Mouse (Mus musculus) limb, embryonic 10.5 days (tissue): Measurements from ENCODE around the gene 1700113H08Rik. TPM values are rescaled to one million over a fixed set of nuclear protein-coding genes. Genes with fewer than 3 reads are reported as not detected.

Experiments used
- DNase-seq: peaks from one replicate; pipeline ENCODE4 v3.0.0-alpha.2; 2017; ENCODE audit warnings: low spot score
- H3K27ac ChIP-seq: fragments of 300-500 bp; sonication (generic); 2 replicates; pipeline ENCODE4 v1.5.1; 2016; ENCODE audit warnings: mild to moderate bottlenecking
- H3K27me3 ChIP-seq: fragments of 300-500 bp; sonication (generic); 2 replicates; pipeline ENCODE4 v1.6.1; 2016; ENCODE audit warnings: low read depth, mild to moderate bottlenecking; ENCODE audit not compliant: poor library complexity, severe bottlenecking
- H3K36me3 ChIP-seq: fragments of 300-500 bp; sonication (generic); 2 replicates; pipeline ENCODE4 v1.6.1; 2016; ENCODE audit warnings: mild to moderate bottlenecking, moderate library complexity
- H3K4me1 ChIP-seq: fragments of 300-500 bp; sonication (generic); 2 replicates; pipeline ENCODE4 v1.6.1; 2016
- H3K4me3 ChIP-seq: fragments of 300-500 bp; sonication (generic); 2 replicates; pipeline ENCODE4 v1.5.1; 2016; ENCODE audit warnings: mild to moderate bottlenecking, moderate library complexity
- H3K9me3 ChIP-seq: fragments of 300-500 bp; sonication (generic); replicated peaks from 2 replicates; pipeline ENCODE4 v1.6.1; 2016; ENCODE audit warnings: mild to moderate bottlenecking
- WGBS: fragments of 180-500 bp; shearing (Covaris S2); methylation state at CpG from one replicate; pipeline ENCODE4 v1.1.7; 2016; 5-methylcytosine and 5-hydroxymethylcytosine counted together
- polyA plus RNA-seq: library from polyadenylated mRNA; unstranded; fragments of >200 nt; fragmentation: Nextera tagmentation; extraction: Ambion mirVana; gene quantifications from 2 replicates; pipeline ENCODE4 v1.2.1, GENCODE M21; 2016

The 1700113H08Rik gene
- not detected in 2 replicates for polyA plus RNA-seq

DNA sequence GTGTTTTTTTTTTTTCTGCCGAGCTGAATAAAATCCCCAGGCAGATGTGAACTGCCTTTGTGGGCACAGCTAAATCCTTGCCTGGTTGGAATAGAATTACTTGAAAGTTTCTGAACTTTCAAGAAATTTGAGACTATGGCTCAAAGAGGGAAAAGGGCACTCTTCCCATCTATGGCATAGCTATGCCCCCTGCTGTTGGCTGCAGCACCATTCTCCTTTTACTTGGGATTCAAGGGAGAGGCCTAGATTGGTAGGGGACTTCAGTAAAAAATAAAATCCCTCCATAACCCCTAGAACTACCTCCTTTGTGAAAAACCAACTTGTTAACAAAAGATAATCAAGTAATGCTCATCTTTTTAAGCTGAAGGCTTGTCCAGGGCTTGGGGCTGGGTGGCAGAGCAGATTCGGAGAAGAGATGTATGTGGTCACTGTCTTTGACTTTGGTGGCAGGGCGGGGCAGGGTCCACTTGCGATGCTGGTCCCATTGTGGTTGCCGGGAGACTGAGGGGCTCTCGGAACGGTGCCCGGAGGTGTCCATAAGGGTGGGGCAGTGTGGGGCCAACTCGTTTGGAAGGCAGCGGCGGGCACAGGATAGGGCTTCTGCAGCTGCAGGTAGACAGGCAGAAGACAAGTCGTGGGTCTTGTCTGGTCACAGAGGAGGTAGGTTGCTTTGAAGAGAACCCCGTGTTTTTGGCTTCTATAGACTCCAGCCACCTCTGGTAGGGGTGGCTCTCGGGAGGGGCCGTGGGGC lies at the start of gene 1700113H08Rik:
Gene 1700113H08Rik (plus strand): TSS at position 546 of the 751 bp plus-strand sequence.
- Histone ChIP-seq H3K27me3 (peaks cover 15% of the 10 kb centered on the region), H3K36me3 (no peaks in the 10 kb centered on the region), H3K4me3 (peak within 1 kb of the TSS; percentile 64), H3K4me1 (peaks cover 14% of the 10 kb centered on the region), H3K9me3 (no peaks in the 10 kb centered on the region), H3K27ac (peak within 1 kb of the TSS; percentile 76)
- no peak for DNase-seq
- 9% methylated on average over 15 of the region's 15 CpGs for WGBS

DNA sequence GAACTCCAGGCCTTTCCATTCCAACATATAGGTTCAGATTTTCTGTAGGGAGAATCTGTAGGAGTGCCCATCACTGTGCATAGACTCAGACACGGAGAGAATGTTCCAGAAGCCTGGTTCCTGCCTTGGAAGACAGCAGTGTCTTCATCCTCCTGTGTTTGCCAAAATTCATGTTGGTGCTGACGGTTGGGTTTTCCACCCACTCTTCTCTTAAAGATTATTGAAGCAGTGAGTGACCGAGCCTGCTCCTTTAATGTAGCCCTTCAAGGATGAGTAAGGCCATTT lies 49.7 kb upstream of the 1700113H08Rik start:
- WGBS: 95% methylated on average over 3 of the region's 3 CpGs
- DNase-seq: no peak
- H3K27ac ChIP-seq: no peak overlapping the region
- no peaks in the 10 kb centered on the region for H3K27me3 ChIP-seq
- no peaks in the 10 kb centered on the region for H3K4me1 ChIP-seq
- H3K36me3 ChIP-seq: no peaks in the 10 kb centered on the region
- H3K4me3 ChIP-seq: no peak overlapping the region
- H3K9me3 ChIP-seq: no peaks in the 10 kb centered on the region

DNA sequence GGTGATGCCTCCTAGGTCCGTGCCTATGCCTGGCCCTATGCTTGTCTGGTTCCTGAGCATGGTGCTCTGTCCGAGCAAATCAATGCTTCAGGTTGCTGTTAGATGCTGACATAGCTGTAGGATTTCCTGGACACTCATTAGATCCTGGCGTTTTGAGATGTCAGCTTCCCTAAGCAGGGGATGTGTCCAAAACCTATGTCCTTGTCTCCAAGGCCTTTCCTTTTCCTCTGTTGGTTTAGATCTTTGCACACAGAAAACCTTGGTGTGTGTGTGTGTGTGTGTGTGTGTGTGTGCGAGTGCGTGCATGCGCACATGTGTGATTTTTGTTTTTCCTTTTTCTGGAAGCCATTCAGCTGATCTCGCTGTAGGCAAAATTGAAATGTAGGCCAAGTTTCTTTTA lies 45.8 kb upstream of the 1700113H08Rik start:
- WGBS: 94% methylated on average over 7 of the region's 7 CpGs
- no peak overlapping the region for H3K27ac ChIP-seq

DNA sequence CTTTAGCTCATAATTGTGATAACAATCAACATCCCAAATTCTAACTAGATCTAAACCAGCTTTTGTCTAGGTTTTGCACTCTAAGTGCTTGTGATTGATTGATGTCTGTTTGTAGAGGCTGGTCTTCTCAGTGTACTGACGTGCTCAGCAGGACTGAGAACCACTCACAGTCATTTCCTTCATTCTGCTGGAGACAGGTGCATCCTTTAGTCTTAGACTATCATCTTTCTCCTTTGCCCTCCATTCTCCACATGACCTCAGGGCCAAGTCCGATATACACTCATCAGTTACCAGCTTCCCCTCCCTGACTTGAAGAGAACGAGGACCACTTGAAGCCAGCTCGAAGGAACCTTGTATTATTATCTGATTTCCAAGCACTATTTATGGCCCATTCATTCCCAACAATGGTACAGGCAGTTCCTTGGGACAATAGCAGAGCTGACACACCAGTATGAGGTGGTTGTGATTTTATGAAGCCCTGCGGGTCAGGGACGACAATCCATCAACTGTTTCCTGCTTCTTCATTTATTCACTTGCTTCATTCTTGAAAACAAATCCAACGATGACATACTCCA lies 43.4 kb upstream of the 1700113H08Rik start:
- Histone ChIP-seq H3K9me3 (no peaks in the 10 kb centered on the region), H3K36me3 (no peaks in the 10 kb centered on the region), H3K4me3 (no peak overlapping the region), H3K27me3 (no peaks in the 10 kb centered on the region), H3K4me1 (no peaks in the 10 kb centered on the region), H3K27ac (no peak overlapping the region)
- no peak for DNase-seq
- WGBS: 81% methylated on average over 7 of the region's 7 CpGs

More for the DNA sequence above, 45.8 kb upstream of the 1700113H08Rik start:
- DNase-seq: no peak
- no peaks in the 10 kb centered on the region for H3K9me3 ChIP-seq
- H3K4me1 ChIP-seq: no peaks in the 10 kb centered on the region
- H3K4me3 ChIP-seq: no peak overlapping the region
- no peaks in the 10 kb centered on the region for H3K27me3 ChIP-seq
- no peaks in the 10 kb centered on the region for H3K36me3 ChIP-seq

DNA sequence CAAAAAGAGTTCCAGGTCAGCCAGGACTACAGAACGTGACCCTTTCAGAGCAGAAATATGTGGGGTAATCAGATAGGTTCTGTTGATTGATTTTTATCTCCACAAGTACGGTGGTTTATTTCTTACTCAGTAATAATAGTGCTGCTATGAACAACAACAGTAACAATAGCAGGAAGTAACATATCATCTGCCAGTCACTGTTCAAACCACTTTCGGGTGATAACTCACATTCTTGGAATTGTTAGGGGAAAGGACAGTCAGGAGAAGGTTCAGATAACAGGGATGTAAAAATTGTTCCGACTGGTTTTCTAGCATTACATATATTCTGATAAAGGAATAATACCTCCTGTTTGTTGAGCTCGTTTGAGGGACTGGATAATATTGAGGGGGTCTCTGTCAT lies 42.4 kb upstream of the 1700113H08Rik start:
- H3K4me1 ChIP-seq: no peaks in the 10 kb centered on the region
- no peak overlapping the region for H3K4me3 ChIP-seq
- no peaks in the 10 kb centered on the region for H3K9me3 ChIP-seq
- DNase-seq: no peak
- WGBS: 76% methylated on average over 5 of the region's 5 CpGs
- H3K27ac ChIP-seq: no peak overlapping the region
- no peaks in the 10 kb centered on the region for H3K36me3 ChIP-seq
- H3K27me3 ChIP-seq: no peaks in the 10 kb centered on the region

DNA sequence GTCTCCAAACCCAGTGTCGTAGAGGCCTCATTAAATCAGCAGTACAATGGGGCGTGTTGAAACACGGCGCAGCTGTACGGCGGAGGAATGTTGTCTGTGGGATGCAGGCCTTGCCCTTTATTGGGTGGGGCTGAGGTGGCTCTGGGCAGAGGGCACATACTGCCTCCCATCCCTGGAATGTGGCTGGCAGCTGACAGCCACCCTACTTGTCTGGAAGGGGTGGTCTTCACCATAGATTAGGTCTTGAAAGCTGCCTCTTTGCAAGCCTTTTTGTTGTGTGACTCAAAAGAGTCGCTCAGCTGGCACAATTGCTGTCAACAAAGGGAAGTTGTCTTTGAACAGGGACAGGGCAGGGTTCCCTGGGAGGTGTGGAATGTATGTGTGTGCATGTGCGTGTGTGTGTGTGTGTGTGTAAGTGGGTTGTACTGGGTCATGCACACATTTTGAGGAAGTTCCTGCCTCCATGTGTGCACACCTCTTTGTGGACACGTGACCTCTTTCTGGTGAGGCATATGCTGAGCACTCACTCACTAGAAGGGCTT lies 41.6 kb upstream of the 1700113H08Rik start:
- Histone ChIP-seq H3K4me1 (no peaks in the 10 kb centered on the region), H3K27me3 (no peaks in the 10 kb centered on the region), H3K36me3 (no peaks in the 10 kb centered on the region), H3K27ac (no peak overlapping the region), H3K4me3 (no peak overlapping the region), H3K9me3 (no peaks in the 10 kb centered on the region)
- 81% methylated on average over 9 of the region's 9 CpGs for WGBS
- no peak for DNase-seq

DNA sequence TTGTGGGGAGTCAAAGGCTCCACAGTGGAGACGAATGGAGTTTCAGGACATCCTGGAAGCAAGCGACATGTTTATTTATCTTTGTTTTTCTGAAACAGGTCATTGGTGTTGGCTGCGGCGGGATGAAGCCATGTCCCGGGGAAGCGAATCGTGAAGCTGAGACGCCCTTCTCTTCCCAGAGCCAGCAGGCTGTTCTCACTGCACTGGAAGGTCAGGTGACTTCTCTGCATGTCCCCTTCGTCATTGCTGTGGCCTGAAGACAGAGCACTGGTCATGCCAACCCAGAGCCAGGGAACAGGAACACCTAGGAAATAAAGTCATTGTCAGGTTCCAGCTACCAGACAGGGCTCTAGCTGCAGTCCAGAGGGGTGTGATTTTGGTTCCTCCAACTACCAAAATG lies 39.0 kb upstream of the 1700113H08Rik start:
- Histone ChIP-seq H3K4me1 (no peaks in the 10 kb centered on the region), H3K27ac (no peak overlapping the region), H3K9me3 (no peaks in the 10 kb centered on the region), H3K36me3 (no peaks in the 10 kb centered on the region), H3K4me3 (no peak overlapping the region), H3K27me3 (no peaks in the 10 kb centered on the region)
- DNase-seq: no peak
- 72% methylated on average over 9 of the region's 9 CpGs for WGBS

DNA sequence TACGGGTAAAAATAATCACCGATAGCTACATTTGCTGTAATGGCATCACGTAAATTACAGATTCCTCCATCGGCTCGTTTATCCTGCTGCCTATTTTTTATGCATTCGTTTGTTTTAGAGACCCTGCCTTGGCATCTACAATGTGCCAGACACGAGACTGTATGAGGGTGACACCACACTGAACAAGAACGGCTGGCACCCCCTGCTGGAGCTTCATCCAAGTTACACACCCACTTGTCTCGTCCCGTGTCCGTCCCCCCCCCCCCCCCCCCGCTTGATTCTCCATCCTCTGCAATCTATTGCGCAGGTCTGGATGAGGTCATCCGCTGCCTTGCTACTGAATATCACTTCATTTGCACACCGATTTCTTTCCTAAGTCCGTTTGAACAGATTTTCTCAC lies 37.1 kb upstream of the 1700113H08Rik start:
- WGBS: 74% methylated on average over 15 of the region's 16 CpGs
- Histone ChIP-seq H3K27me3 (no peaks in the 10 kb centered on the region), H3K9me3 (no peaks in the 10 kb centered on the region), H3K4me3 (no peak overlapping the region), H3K27ac (no peak overlapping the region), H3K4me1 (no peaks in the 10 kb centered on the region), H3K36me3 (no peaks in the 10 kb centered on the region)
- DNase-seq: peak; percentile 38

DNA sequence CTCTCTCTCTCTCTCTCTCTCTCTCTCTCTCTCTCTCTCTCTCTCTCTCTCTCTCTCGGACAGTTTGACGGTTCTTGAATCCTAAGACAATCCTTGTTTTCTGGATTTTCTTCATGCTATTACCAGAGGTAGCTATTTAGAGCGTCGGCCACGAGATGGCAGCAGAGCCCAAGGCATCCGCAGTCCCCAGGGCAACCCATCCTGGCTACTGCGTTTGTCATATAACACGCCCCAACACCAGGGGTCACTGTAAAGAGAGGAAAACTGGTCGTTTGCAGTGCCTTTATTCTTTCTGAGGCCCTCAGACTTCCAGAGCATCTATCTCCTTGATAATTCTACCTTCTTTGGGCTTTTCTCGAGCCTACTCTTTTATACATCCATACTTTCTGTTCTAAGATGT lies 33.0 kb upstream of the 1700113H08Rik start:
- no peaks in the 10 kb centered on the region for H3K27me3 ChIP-seq
- H3K4me1 ChIP-seq: no peaks in the 10 kb centered on the region
- DNase-seq: peak; percentile 80
- H3K27ac ChIP-seq: no peak overlapping the region
- no peaks in the 10 kb centered on the region for H3K36me3 ChIP-seq
- no peak overlapping the region for H3K4me3 ChIP-seq
- WGBS: 6% methylated on average over 8 of the region's 10 CpGs
- H3K9me3 ChIP-seq: no peaks in the 10 kb centered on the region

DNA sequence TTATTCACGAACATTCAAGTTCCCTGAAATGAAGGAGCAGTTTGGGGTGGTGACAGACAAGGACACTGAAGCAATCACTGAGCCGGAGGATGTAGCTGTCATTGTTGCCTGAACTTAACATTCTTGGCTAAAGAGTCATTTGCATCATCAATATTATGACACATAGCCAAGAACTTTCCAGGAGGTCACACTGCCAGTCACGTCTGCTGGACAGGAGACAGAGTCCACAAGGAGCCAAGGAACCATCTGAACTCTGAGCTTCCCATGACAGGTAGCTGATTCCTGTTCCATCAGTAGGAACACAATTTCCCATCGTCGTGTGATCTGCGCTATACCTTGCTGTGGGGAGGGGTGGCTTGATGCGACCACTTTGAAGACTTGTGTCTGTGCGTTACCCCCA lies 25.1 kb upstream of the 1700113H08Rik start:
- no peak overlapping the region for H3K4me3 ChIP-seq
- 91% methylated on average over 8 of the region's 8 CpGs for WGBS
- no peak for DNase-seq
- H3K36me3 ChIP-seq: no peaks in the 10 kb centered on the region
- no peak overlapping the region for H3K27ac ChIP-seq
- H3K9me3 ChIP-seq: no peaks in the 10 kb centered on the region
- H3K27me3 ChIP-seq: no peaks in the 10 kb centered on the region
- H3K4me1 ChIP-seq: peaks cover 16% of the 10 kb centered on the region

DNA sequence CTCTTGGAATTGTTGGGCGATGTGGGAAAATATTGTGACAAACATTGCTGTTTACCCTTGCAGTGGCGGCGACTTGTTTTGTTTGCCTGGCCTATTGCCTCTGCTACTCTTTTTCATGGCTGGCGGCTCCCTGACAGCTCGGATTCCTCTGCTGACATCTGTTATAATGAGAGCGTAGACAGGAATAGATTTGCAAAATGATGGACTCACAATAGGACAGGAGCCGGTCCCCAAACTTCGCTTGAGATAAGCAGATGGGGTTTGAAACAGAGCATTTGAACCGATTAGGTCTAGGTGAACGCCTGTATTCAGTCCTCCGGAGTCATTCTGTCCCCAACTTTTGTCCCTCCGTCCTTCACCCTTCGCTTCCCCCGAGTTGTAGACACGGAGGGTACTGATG lies 22.0 kb upstream of the 1700113H08Rik start:
- Histone ChIP-seq H3K4me3 (no peak overlapping the region), H3K27ac (no peak overlapping the region), H3K36me3 (no peaks in the 10 kb centered on the region), H3K4me1 (peaks cover 16% of the 10 kb centered on the region), H3K9me3 (no peaks in the 10 kb centered on the region), H3K27me3 (no peaks in the 10 kb centered on the region)
- no peak for DNase-seq
- WGBS: 87% methylated on average over 15 of the region's 15 CpGs

DNA sequence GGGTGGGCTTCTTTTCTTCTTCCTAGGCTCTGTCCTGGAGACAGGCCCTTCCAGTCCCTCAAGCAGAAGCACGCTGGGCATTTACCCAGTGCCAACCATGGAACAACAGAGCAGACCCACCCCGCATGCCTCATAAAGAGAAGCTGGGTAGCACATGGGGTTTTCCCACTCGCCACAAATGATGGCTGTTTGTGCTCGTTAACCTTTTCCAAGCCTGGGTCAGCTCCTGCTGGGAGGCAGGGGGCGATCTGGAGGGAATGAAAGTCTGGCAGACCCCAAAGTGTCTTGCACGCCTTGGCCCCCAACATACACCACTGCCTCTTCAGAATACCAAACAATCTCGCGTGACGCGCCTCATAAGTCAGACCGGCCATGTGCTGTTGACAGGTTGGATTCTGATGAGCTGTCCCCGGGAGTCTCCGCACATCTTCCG lies 21.6 kb upstream of the 1700113H08Rik start:
- Histone ChIP-seq H3K27me3 (no peaks in the 10 kb centered on the region), H3K9me3 (no peaks in the 10 kb centered on the region), H3K4me1 (peaks cover 16% of the 10 kb centered on the region), H3K4me3 (no peak overlapping the region), H3K36me3 (no peaks in the 10 kb centered on the region), H3K27ac (no peak overlapping the region)
- 63% methylated on average over 14 of the region's 14 CpGs for WGBS
- no peak for DNase-seq

DNA sequence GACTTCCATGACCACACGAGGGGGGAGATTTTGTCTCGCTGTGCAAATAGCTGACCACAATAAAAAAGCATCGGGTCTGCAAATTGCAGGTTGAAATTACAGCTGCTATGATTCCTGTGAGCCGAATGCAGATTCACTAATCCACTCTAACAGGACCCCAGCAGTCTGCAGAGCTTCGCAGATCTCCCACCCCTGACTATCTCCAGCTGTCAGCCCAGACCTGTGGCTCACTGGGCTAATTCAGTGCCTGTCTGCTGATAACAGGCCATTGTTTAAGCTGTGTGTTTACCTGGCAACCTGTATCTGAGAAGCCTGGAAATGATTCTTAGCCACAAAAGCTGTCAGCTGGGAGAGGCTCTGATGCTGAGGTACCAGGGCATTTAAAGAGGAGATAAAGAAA lies 20.8 kb upstream of the 1700113H08Rik start:
- Histone ChIP-seq H3K4me1 (peaks cover 16% of the 10 kb centered on the region), H3K27me3 (no peaks in the 10 kb centered on the region), H3K4me3 (no peak overlapping the region), H3K36me3 (no peaks in the 10 kb centered on the region), H3K9me3 (no peaks in the 10 kb centered on the region), H3K27ac (no peak overlapping the region)
- no peak for DNase-seq
- 60% methylated on average over 5 of the region's 5 CpGs for WGBS
